Mouse (Mus musculus): Measurements from ENCODE around the gene Vps52.
A peak's percentile ranks its signal among the peaks of the same experiment; 100 is the strongest.
"Not testable (repeated sequence)": the region's sequence is repeated elsewhere in the genome, so short reads cannot be mapped to it uniquely, and the experiment has no call there.

Gene Vps52

DNA sequence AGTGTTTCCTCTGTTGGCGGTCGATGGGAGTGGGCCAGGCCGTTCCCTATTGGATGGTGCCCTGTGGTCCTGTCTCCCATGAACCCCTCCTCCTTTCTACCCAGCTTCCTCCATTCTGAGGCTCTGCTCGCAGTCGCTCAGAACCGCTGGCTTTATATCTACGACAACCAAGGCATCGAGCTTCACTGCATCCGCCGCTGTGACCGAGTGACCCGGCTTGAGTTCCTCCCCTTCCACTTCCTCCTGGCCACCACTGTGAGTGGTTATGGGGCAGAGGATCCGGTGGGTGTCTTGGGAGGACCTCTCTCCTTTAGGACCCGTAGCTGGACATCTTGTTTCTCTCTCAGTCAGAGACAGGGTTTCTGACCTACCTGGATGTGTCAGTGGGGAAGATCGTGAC is 12.2 kb upstream of the Vps52 start:
- DNase-seq (ENCODE audit: low read depth): no peak

DNA sequence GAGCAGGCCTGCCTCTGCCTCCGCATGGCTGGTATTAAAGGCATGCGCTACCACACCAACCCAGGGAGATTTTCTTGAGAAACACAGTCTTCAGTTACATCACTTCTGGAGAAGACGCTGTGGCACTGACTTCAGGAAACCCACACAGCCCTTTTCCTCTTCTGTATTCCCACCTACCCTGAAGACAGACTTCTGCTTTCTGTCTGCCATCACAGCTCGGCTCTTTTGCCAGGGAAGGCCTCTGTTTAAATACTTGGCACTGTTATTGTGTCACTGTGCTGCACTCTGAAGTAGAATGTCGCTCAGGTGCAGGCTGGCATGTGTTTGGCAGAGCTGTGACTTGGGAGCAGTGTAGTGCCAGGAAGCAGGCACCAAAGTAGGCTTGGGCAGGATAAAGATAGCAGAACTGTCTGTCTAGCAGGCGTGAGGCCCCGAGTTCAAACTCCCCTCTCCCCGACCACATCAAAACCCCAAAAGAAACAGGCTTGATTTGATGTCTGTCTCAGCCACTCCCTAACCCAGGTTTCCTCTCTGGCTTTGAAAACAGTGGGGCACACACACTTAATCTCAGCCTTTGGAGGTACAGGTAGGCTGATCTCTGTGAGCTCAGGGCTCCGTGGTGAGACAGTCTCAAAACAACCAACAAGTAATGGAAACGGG is 8.1 kb upstream of the Vps52 start:
- DNase-seq (ENCODE audit: low read depth): no peak

DNA sequence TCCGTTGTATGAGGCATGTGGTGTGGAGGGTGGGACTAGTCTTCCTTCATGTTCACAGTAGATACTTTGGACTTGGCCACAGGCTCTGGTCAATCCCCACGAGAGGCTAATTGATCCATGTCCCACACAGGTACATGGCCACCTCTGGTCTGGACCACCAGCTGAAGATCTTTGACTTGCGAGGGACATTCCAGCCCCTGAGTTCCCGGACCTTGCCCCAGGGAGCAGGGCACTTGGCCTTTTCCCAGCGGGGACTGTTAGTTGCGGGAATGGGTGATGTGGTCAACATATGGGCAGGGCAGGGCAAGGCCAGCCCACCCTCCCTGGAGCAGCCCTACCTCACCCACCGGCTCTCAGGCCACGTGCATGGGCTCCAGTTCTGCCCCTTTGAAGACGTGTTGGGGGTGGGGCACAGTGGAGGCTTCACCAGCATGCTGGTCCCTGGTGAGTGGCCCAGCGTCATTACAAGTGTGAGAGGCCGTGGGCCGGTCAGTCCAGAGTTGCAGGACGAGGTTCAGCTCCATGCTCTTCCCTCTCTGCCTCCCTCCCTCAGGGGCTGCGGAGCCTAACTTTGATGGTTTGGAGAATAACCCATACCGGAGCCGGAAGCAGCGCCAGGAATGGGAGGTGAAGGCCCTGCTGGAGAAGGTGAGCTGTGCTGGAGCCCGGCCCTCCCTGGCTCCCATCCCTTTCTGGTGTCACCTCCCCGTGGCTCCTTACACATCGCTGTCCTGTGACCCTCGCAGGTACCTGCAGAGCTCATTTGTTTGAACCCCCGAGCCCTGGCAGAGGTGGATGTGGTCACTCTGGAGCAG is 7.3 kb upstream of the Vps52 start:
- DNase-seq (ENCODE audit: low read depth): no peak

DNA sequence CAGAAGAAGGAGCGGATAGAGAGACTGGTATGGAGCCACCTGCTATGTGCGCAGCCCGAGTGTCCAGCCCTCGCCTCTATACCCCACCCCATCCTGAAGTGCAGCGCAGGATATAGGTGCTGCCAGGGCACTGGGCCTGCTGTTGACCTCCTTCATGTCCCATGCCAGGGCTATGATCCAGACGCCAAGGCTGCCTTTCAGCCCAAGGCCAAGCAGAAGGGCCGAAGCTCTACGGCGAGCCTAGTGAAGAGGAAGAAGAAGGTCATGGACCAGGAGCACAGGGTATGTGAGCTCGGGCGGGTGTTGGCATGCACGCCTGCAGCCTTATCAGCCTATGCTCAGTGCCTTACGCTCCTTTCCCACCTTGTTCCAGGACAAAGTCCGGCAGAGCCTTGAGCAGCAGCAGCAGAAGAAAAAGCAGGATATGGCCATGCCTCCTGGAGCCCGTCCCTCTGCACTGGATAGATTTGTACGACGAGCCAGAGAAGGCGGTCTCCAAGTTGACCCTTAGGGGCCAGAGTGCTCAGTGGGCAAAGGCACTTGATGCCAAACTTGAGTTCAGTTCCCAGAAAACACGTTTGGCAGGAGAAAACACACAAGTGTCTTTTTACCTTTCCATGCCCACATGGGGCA is 6.6 kb upstream of the Vps52 start:
- no peak for DNase-seq (ENCODE audit: low read depth)

DNA sequence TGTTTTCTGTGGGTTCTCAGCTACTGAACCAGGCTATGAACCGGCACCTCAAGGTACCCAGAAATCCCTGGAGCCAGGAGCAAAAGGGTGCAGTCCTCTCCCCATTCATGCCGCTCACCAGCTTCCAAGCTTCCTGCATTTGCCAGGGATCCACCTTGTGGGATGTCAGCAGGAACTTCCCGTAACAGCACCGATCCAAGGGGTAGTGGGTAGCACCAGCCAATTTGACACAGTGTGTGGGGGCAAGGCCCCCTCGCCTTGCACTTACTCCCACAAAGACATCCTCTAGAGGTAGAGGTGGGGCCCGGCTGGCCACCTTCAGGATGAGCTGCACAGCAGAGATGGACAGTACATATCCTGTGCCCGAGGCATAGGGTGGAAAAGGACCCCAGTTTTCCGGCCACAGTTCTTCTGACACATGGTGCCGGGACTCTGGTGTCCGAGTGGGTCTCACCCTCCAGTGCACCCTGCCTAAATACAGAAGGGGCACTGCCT is 5.4 kb upstream of the Vps52 start:
- DNase-seq (ENCODE audit: low read depth): no peak

DNA sequence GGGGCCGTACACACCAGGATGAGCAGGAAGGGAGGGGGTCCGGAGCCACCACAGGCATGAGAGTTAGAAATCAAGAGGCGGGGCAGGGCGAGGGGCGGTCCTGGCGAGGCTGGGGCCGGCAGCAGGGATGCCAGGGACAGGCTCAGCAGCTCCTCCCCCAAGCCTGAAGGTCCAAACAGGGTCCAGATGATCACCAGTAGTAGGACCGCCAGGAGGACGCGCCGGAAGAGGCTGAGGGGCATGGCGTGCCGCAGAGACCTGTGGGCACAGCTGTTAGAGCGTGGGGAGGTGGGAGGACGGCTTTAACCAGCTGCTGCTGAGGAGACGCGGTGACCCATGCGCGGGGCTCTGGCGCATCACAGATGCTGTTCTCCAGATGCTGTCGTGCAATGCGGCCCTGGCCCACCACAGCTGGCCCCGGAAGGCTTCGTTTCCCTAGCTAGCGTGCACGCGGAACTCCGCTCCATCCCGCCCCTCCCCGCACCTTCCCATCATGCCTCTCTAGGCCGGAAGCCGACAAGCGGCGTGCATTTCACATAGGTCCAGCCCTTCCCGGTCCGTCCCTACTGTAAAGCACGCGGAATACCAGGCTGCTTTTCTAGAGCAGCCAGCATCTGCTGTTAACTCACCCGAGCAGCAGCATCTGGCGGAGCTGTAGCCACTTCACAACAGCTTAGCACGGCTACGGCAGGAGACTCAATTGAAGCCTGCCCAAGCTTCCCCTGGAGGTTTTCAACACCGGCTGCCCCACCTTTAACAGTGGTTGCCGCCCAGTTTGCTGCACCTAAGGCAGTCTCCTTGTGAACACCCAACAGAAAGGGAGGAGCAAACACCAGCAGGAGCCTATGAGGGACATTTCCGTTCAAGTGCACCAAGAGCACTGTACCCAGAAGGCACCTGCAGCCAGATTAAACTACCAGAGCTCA is 4.3 kb upstream of the Vps52 start, which contains the start of gene B3galt4:
Gene B3galt4, minus strand, starts transcription at position 468 of the 926 bp plus-strand sequence.
- DNase-seq (ENCODE audit: low read depth): peak; percentile 89

DNA sequence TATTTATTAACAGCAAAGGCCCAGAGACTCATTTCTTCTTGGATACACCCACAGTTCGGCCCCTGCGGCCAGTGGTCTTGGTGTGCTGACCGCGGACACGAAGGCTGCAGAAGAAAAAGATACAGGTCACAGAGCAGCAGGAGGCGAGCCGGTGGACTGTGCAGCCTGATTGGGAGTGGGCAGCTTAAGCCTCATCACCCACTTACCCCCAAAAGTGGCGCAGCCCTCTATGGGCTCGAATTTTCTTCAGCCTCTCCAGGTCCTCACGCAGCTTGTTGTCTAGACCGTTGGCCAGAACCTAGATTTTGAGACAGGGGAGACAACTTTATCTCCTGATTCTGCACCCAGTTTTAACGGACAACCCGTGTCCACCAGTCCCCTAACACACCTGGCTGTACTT is 3.6 kb upstream of the Vps52 start:
- DNase-seq (ENCODE audit: low read depth): not testable (repeated sequence)

DNA sequence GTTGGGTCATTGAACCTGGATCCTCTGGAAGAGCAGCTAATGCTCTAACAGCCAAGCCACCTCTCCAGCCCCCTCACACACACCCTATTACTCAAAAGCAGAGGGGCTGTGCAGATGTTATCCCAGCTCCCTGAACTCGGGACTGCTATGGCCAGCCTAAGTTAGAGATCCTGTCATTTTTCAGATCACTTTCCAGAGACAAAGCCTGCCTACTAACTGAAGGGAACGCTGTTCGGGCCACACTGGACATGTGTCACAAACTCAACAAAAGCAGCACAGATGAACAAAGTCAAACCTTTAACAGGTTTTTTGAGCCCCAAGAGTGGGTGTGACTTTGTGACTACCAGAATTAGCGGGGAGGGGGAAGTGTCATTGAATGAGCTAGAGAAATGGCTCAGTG is 2.7 kb upstream of the Vps52 start:
- DNase-seq (ENCODE audit: low read depth): no peak

DNA sequence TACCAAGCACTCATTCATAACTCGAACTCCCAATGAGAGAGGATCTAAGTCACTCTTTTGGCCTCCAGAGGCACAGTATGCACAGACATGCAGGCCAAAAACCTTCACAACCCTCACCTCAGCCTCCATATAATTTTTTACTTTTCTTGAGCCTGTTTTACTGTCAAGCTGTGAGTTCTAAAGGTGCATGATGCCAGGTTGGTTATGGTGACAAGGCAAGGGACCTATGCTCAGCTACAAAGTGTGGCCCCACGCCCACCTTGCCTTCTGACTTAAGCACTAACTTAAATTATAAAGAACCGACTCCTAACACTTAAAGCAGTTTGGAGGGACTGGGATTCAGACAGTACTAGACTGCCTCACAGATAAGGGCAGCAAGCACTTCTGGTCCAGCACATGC is 2.3 kb upstream of the Vps52 start:
- DNase-seq (ENCODE audit: low read depth): no peak

DNA sequence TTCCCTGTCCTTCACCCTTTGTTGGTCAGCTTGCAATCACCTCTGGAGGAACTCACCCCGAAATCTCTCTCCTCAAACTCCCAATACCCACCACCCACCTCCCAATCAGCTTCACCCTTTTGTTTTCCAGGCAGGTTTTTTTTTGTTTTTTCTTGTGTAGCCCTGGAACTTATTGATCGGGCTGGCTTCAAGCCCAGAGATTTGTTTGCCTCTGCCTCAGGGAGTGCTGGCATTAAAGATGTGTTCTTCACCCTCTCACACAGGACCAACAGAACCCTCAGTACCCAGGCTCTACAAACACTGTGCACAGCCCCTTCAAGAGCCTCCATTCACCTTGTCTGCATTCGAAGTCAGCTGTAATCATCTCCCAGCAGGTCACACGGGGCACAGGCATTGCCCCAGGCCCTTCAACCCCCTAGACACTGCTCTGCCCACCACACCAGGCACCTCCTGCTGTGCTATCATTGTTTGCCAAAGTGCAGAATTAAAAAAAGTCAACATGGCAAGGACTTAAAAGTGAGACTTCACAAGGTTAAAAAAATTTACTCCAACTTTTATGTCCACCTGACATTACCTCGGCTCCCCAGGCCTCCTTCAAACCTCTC is 1.5 kb upstream of the Vps52 start:
- no peak for DNase-seq (ENCODE audit: low read depth)

DNA sequence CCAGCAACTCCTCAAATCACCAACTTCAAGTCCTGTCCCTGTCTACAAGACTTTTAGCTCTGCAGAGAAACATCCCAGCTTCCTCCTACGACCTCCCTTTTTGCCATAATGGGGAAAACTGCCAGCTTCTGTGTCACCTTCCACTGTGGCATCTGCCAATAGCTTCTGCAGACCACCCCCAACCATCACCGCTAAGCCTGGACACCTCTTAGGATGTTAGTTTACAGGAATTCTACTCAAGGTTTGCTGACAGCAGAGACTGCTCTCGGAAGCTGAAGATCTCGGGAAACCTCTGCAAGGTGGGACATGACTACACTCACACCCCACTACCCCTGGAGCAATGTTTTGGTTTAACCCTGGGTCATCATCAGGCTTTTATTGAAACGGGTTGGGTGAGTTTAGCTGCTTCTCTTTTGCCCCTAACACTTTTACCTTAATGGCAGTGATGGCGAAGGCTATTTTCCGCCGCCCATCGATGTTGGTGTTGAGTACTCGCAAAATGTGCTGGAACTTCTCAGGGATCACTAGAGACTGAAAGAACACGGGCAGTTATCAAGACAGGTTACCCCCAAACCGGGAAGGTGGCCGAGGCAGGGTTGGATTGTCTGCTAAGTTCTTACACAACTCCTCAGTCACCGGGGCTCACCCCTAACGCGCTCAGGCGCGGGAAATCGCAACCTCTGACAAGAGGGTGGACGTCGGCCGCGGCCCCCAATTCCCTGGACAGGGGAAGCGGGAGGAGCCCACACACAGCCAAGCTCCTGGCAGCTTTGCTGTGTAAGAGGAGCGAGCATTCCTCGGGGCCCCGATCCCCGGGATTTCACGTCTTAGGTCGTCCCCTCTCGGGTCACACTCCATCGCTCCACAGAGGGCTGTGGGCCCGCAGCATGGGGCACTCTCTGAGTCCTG is 712 bp upstream of the Vps52 start:
- DNase-seq (ENCODE audit: low read depth): no peak

DNA sequence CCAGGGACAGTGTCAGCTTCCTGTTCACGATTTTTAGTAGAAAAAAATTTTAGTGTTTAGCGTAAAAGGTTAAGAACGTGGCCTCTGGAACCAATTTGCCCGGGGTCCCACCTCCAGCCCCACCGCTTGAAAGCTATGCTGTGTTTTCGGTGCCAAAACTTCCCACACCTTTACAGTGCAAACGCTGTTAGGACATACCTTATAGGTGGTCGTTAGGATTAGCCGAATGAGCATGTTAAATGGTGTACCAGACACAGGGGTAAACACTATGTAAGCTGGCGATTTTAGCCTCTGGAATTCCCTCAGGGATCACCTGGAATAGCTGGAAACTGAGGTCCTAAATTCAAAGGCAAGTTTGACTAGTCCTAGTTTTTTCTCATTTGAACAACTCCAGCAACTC is 724 bp downstream of the Vps52 start:
- DNase-seq (ENCODE audit: low read depth): no peak

DNA sequence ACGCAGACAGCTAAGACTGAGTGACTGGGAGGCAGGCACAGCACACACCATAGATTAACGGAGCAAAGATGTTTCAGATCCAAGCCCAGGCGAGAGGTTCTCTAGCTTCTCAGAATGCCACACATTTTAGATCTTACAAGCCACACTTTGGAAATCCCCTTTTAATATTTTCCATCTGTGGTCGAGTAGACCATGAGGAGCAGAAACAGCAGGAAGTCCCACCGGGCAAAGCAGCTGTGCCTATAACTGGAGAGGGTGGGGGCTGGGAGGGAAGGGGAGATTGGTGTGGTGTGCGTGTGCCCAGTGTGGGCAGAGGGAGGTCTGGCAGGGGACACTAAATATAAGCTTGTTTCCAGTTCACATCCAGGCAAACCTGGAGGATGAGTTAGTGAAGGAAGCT is 1.9 kb downstream of the Vps52 start:
- no peak for DNase-seq (ENCODE audit: low read depth)

DNA sequence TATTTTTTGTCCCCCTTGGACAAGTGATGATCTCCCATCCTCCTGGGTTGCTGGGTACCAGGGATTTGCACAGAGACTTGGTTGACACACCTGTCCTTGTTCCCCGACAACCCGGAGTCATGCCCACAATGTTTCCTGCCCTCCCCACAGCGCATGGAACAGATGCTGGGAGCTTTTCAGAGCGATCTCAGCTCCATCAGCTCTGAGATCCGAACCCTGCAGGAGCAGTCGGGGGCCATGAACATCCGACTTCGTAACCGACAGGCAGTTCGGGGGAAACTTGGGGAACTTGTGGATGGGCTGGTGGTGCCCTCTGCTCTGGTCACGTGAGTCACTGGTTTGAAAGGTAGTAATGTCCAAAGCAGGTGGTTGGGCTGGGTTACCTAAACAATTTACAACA is 2.8 kb downstream of the Vps52 start:
- DNase-seq (ENCODE audit: low read depth): no peak

DNA sequence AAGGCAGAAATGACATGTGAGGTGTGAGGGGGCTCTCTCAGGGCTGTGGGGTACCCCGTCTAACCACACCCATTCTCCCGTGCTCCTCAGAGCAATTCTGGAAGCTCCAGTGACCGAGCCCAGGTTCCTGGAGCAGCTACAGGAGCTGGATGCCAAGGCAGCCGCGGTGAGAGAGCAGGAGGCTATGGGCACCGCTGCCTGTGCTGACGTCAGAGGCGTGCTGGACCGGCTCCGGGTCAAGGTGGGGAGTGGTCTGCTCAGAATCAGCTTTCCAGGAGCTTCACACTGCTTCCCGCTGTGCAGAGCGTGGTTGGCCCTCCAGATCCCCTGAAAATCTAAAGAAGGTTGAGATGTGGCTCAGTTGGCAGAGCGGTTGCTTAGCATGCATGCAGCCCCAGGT is 3.5 kb downstream of the Vps52 start:
- no peak for DNase-seq (ENCODE audit: low read depth)

DNA sequence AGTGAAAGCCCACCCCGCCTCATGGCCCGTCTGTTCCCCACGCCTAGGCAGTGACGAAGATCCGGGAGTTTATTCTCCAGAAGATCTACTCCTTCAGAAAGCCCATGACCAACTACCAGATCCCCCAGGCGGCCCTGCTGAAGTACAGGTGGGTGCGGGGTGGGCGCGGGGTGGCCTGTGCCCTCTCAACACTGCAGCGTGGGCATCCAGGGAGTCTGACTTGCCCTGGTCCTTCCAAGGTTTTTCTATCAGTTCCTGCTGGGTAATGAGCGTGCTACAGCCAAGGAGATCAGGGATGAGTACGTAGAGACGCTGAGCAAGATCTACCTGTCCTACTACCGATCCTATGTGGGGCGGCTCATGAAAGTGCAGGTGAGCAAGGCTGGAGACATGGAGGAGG is 4.3 kb downstream of the Vps52 start:
- no peak for DNase-seq (ENCODE audit: low read depth)

DNA sequence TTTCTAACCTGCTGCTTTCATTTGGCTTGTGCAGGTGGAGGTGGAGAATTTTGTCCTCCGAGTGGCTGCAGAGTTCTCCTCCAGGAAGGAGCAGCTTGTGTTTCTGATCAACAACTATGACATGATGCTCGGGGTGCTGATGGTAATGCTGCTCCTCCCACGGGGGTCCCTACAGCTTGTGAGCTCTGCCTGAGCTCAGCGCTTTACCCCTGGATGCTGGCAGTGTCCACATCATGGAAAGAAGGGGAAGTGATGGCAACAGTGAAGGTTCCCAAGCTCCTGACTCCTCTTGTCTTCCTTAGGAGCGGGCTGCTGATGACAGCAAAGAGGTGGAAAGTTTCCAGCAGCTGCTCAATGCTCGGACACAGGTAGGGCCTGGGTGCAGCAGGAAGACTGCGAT is 7.3 kb downstream of the Vps52 start:
- no peak for DNase-seq (ENCODE audit: low read depth)

DNA sequence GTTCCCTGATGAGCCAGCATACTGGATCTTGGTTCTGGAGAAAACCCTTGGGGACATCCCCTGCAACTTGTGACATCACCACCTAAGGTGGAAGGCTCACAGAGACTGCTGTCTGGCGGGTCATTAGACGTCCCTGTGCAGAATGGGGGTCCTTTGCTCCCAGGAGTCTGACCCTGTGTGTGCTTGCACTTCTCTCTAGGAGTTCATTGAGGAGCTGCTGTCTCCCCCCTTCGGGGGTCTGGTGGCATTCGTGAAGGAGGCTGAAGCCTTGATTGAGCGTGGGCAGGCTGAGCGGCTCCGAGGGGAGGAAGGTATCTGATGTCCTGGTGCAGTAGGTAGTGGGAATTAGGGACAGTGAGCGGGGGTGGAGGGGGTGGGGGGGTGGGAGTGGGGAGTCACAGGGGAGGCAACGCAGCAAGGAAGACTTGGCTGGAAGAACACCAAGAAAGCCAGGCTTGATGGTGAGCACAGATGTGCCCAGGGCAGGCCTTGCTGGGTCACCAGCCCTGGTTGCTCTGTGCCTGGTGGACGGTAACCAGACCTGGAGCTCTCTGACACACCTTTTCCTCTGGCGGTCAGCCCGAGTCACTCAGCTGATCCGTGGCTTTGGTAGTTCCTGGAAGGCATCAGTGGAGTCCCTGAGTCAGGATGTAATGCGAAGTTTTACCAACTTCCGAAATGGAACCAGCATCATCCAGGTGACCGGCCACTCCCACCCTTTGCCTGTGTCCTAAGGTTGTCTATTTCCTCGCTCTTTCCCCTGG is 9.7 kb downstream of the Vps52 start:
- no peak for DNase-seq (ENCODE audit: low read depth)

DNA sequence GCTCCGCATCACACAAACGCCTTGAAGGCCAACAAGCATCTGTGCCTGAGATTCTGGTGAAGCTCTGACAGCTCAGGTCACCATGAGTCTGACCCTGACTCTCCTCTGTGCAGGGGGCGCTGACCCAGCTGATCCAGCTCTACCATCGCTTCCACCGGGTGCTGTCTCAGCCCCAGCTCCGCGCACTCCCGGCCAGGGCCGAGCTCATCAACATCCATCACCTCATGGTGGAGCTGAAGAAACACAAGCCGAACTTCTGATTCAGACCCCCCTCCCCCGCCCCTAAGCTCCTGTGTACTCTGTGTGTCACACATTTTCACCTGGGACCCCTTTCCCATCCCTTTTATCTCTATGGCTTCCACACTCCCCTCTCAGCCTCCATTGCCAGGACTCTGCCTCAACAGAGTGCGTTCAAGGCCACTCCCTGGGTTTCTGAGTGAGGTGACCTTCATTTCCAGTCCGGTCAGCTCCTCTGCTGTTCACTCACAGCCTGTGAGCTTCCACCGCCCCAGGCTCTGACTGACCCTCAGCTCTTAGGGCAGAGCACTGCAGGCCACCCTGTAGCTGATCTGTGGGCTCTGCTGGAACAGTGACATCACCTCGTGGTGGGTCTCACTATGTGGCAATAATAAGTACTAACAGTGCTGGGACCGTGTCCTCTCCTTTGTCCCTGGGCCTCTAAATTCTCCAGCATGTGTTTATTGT is 10.4 kb downstream of the Vps52 start:
- DNase-seq (ENCODE audit: low read depth): no peak
